Mouse (Mus musculus): Measurements from ENCODE around the gene Setd3.

- TF ChIP-seq CTCF (IDR thresholded peaks at IDR 0.05), result no peak
- no peak for TF ChIP-seq POLR2A (IDR thresholded peaks at IDR 0.05; ENCODE audit: insufficient read depth, low read depth, low read length)
- no peak for TF ChIP-seq EP300 (IDR thresholded peaks at IDR 0.05; ENCODE audit: insufficient read depth, low read depth, low read length)
Measured at GRCm38 (mm10) chr12:108227527-108227926, 48.4 kb upstream of the Setd3 start.

Data from heart, adult 2 months (tissue).